Mouse (Mus musculus): Measurements from ENCODE around the gene Nfkbiz.

- TF ChIP-seq CTCF (IDR thresholded peaks at IDR 0.05; ENCODE audit: borderline replicate concordance, insufficient read depth, low read depth, low read length) (no peak), POLR2A (IDR thresholded peaks at IDR 0.05; ENCODE audit: borderline replicate concordance, insufficient read depth, low read length) (no peak)
These were observed 55.8 kb downstream of the Nfkbiz start for GRCm38 (mm10) chr16:55782911-55783310.

All from cerebellum, adult 2 months (tissue).